Mouse (Mus musculus) forebrain, embryonic 14.5 days (tissue): ENCODE measurements around the gene Gm38394. TPM values are rescaled to one million over a fixed set of nuclear protein-coding genes. Genes with fewer than 3 reads are reported as not detected.

Experiments
- ATAC-seq: fragments of 200-750 bp; cut with Nextera tagmentation; 2 replicates; pipeline ENCODE4 v1.8.0; 2017; ENCODE audit warnings: mild to moderate bottlenecking, moderate library complexity
- DNase-seq: peaks from one replicate; pipeline ENCODE4 v3.0.0-alpha.2; 2015; ENCODE audit warnings: low spot score
- H3K27ac ChIP-seq: fragments of 300-500 bp; sonication (generic); 2 replicates; pipeline ENCODE4 v1.5.1; 2014; ENCODE audit warnings: low read depth, mild to moderate bottlenecking, control low read depth, low read length, moderate library complexity
- H3K27me3 ChIP-seq: fragments of 300-500 bp; sonication (generic); replicated peaks from 2 replicates; pipeline ENCODE4 v1.6.1; 2014; ENCODE audit warnings: low read length, control low read depth, mixed read lengths; ENCODE audit not compliant: control insufficient read depth, insufficient read depth
- H3K36me3 ChIP-seq: fragments of 300-500 bp; sonication (generic); 2 replicates; pipeline ENCODE4 v1.6.1; 2014; ENCODE audit warnings: low read length, control low read depth; ENCODE audit not compliant: control insufficient read depth, insufficient read depth
- H3K4me1 ChIP-seq: fragments of 300-500 bp; sonication (generic); 2 replicates; pipeline ENCODE4 v1.6.1; 2014; ENCODE audit warnings: antibody characterized with exemption, low read length, control low read depth; ENCODE audit not compliant: control insufficient read depth, insufficient read depth
- H3K4me2 ChIP-seq: fragments of 300-500 bp; sonication (generic); 2 replicates; pipeline ENCODE4 v1.6.1; 2014; ENCODE audit warnings: mild to moderate bottlenecking, control low read depth, low read length
- H3K4me3 ChIP-seq: fragments of 300-500 bp; sonication (generic); 2 replicates; pipeline ENCODE4 v1.5.1; 2014; ENCODE audit warnings: low read depth, low read length, control low read depth
- H3K9ac ChIP-seq: fragments of 300-500 bp; sonication (generic); 2 replicates; pipeline ENCODE4 v1.6.1; 2014; ENCODE audit warnings: mild to moderate bottlenecking, low read length, control low read depth, moderate library complexity
- H3K9me3 ChIP-seq: fragments of 300-500 bp; sonication (generic); replicated peaks from 2 replicates; pipeline ENCODE4 v1.6.1; 2016; ENCODE audit warnings: low read length, control low read depth, mixed read lengths; ENCODE audit not compliant: control insufficient read depth
- WGBS: fragments of 180-500 bp; shearing (Covaris S2); extraction: QIAGEN DNeasy Blood & Tissue Kit; methylation state at CpG from one replicate; pipeline ENCODE4 v1.1.7; 2014; 5-methylcytosine and 5-hydroxymethylcytosine counted together
- polyA plus RNA-seq: library from polyadenylated mRNA; unstranded; fragments of >200 nt; fragmentation: Nextera tagmentation; extraction: Ambion mirVana; gene quantifications from 2 replicates; pipeline ENCODE4 v1.2.1, GENCODE M21; 2014

Gm38394 gene
- polyA plus RNA-seq, 1 experiment from 2014 or later: 3.6 TPM

GRCm38 (mm10) chr1:133692195-133692594 is 31.1 kb upstream of the Gm38394 start:
- ATAC-seq (no peak), DNase-seq (no peak)
- Histone ChIP-seq H3K27ac (no peak overlapping the region), H3K9ac (no peak overlapping the region), H3K4me1 (no peaks in the 10 kb centered on the region), H3K4me3 (no peak overlapping the region), H3K4me2 (no peak overlapping the region), H3K36me3 (no peaks in the 10 kb centered on the region), H3K9me3 (no peaks in the 10 kb centered on the region), H3K27me3 (no peaks in the 10 kb centered on the region)
- 41% methylated on average over 4 of the region's 4 CpGs for WGBS

GRCm38 (mm10) chr1:133691046-133691445 is 29.9 kb upstream of the Gm38394 start:
- Histone ChIP-seq H3K27me3 (no peaks in the 10 kb centered on the region), H3K9ac (no peak overlapping the region), H3K4me1 (no peaks in the 10 kb centered on the region), H3K4me3 (no peak overlapping the region), H3K9me3 (no peaks in the 10 kb centered on the region), H3K36me3 (no peaks in the 10 kb centered on the region), H3K4me2 (no peak overlapping the region), H3K27ac (no peak overlapping the region)
- ATAC-seq: no peak
- 95% methylated on average over 6 of the region's 6 CpGs for WGBS
- no peak for DNase-seq

- DNase-seq (no peak), ATAC-seq (no peak)
- 69% methylated on average over 6 of the region's 6 CpGs for WGBS
- no peak within 1 kb of the TSS for H3K4me2 ChIP-seq
- no peak within 1 kb of the TSS for H3K4me3 ChIP-seq
- no peaks in the 10 kb centered on the region for H3K36me3 ChIP-seq
- H3K27ac ChIP-seq: no peak within 1 kb of the TSS
- no peak within 1 kb of the TSS for H3K9ac ChIP-seq
- no peaks in the 10 kb centered on the region for H3K9me3 ChIP-seq
- no peaks in the 10 kb centered on the region for H3K4me1 ChIP-seq
- H3K27me3 ChIP-seq: no peaks in the 10 kb centered on the region
Observed at GRCm38 (mm10) chr1:133689897-133690296, 28.8 kb upstream of the Gm38394 start, which contains the start of gene Lax1. Lax1 (minus strand) TSS chr1:133690108.

- H3K9me3 ChIP-seq: no peaks in the 10 kb centered on the region
- H3K4me2 ChIP-seq: no peak overlapping the region
- no peak overlapping the region for H3K9ac ChIP-seq
- DNase-seq (no peak), ATAC-seq (no peak)
- WGBS: 78% methylated on average over 7 of the region's 7 CpGs
- H3K4me3 ChIP-seq: no peak overlapping the region
- no peak overlapping the region for H3K27ac ChIP-seq
- no peaks in the 10 kb centered on the region for H3K4me1 ChIP-seq
- H3K36me3 ChIP-seq: no peaks in the 10 kb centered on the region
- H3K27me3 ChIP-seq: no peaks in the 10 kb centered on the region
Observed at GRCm38 (mm10) chr1:133688301-133688700, 27.2 kb upstream of the Gm38394 start.

GRCm38 (mm10) chr1:133685749-133686519 is 24.8 kb upstream of the Gm38394 start:
- Histone ChIP-seq H3K4me2 (no peak overlapping the region), H3K9me3 (no peaks in the 10 kb centered on the region), H3K27ac (no peak overlapping the region), H3K4me3 (no peak overlapping the region), H3K4me1 (no peaks in the 10 kb centered on the region), H3K27me3 (no peaks in the 10 kb centered on the region), H3K36me3 (no peaks in the 10 kb centered on the region), H3K9ac (no peak overlapping the region)
- ATAC-seq (no peak), DNase-seq (no peak)
- 81% methylated on average over 10 of the region's 10 CpGs for WGBS

GRCm38 (mm10) chr1:133671801-133672200 is 10.7 kb upstream of the Gm38394 start:
- Histone ChIP-seq H3K36me3 (no peaks in the 10 kb centered on the region), H3K27ac (no peak overlapping the region), H3K4me1 (no peaks in the 10 kb centered on the region), H3K9me3 (no peaks in the 10 kb centered on the region), H3K4me3 (no peak overlapping the region), H3K27me3 (no peaks in the 10 kb centered on the region), H3K9ac (no peak overlapping the region), H3K4me2 (no peak overlapping the region)
- ATAC-seq (no peak), DNase-seq (no peak)
- 67% methylated on average over 3 of the region's 3 CpGs for WGBS

- ATAC-seq: no peak
- no peaks in the 10 kb centered on the region for H3K27me3 ChIP-seq
- 98% methylated on average over 3 of the region's 3 CpGs for WGBS
- no peak overlapping the region for H3K27ac ChIP-seq
- H3K4me2 ChIP-seq: no peak overlapping the region
- no peak overlapping the region for H3K9ac ChIP-seq
- no peak for DNase-seq
- H3K4me3 ChIP-seq: no peak overlapping the region
- no peaks in the 10 kb centered on the region for H3K4me1 ChIP-seq
- H3K9me3 ChIP-seq: no peaks in the 10 kb centered on the region
- H3K36me3 ChIP-seq: no peaks in the 10 kb centered on the region
Observed at GRCm38 (mm10) chr1:133671266-133671665, 10.1 kb upstream of the Gm38394 start.

- Histone ChIP-seq H3K27me3 (no peaks in the 10 kb centered on the region), H3K27ac (no peak overlapping the region), H3K4me3 (no peak overlapping the region), H3K36me3 (no peaks in the 10 kb centered on the region), H3K9me3 (no peaks in the 10 kb centered on the region), H3K4me2 (no peak overlapping the region), H3K9ac (no peak overlapping the region), H3K4me1 (no peaks in the 10 kb centered on the region)
- DNase-seq (no peak), ATAC-seq (no peak)
- WGBS: 86% methylated on average over 6 of the region's 6 CpGs
Observed at GRCm38 (mm10) chr1:133670776-133671175, 9.7 kb upstream of the Gm38394 start.

- 82% methylated on average over 12 of the region's 12 CpGs for WGBS
- Histone ChIP-seq H3K9me3 (no peaks in the 10 kb centered on the region), H3K9ac (no peak overlapping the region), H3K4me1 (no peaks in the 10 kb centered on the region), H3K27ac (no peak overlapping the region), H3K4me3 (no peak overlapping the region), H3K36me3 (no peaks in the 10 kb centered on the region), H3K27me3 (no peaks in the 10 kb centered on the region), H3K4me2 (no peak overlapping the region)
- DNase-seq (no peak), ATAC-seq (no peak)
Observed at GRCm38 (mm10) chr1:133670190-133670589, 9.1 kb upstream of the Gm38394 start.
